Comparison of ENCODE assay signal across 28 mouse cellular contexts in the genomic region with DNA sequence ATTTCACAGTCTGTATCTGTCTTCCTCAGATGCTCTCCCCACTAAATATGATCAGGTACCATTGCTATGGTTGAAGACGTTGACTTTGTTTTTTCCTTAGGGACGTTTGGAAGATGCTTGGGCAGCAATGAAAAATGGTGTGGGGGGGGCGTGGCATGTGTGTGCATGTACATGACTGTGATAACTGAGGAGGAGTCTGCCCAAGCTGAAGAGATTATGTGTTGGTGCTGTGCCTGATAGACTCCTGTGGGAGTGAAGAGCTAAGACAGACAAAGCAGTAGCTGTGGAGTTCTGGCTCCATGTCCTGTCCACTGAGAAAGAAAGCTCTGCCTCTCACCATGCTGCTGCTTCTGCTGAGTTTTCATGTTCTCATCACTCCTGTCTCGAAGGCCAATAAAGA. TPM values are rescaled to one million over a fixed set of nuclear protein-coding genes. Genes with fewer than 3 reads are reported as not detected.
DNase-seq lines count a peak whose midpoint lies in the region; ATAC-seq lines count a peak whose summit lies in the region.
"Had no signal": no experiment of that assay in that cellular context is flagged by ENCODE, and none has a peak within 500 bp of the region (broad histone marks: within the 10 kb centered on the region; RNA-seq: fewer than 3 reads in every experiment).

A gene (plus strand): TSS at position 236 of the 400 bp plus-strand sequence.

- intact Hi-C loops in heart, postnatal 36 days (cut with DNase I) = no loop called here

- H3K4me1 ChIP-seq in liver, embryonic 13.5 days (replicated peaks) = no peaks in the 10 kb centered on the region
- H3K4me1 ChIP-seq in liver, embryonic 11.5 days (replicated peaks; ENCODE audit: control insufficient read depth, insufficient read depth, low read length) = no peaks in the 10 kb centered on the region
- H3K4me1 ChIP-seq: embryonic facial prominence, embryonic 10.5 days; embryonic facial prominence, embryonic 12.5 days; forebrain, embryonic 13.5 days; forebrain, embryonic 15.5 days had no signal

- peak; percentile 79 for DNase-seq in heart, adult 11 months
- no peak for DNase-seq in heart, postnatal 36 days
- DNase-seq in liver, embryonic 13.5 days = no peak
- no peak for DNase-seq in liver, embryonic 11.5 days (ENCODE audit: low spot score)
- peak; percentile 43 for DNase-seq in testis, postnatal 14 days (ENCODE audit: low spot score)
- no peak for DNase-seq in right cerebral cortex, postnatal 10 days (ENCODE audit: low spot score in 2 of 2)
- DNase-seq: adrenal gland, adult 8-10 months; adrenal gland, postnatal 14 days; adrenal gland, postnatal 36 days; B cell, adult 2 months; cerebellum, adult 11-12 months; cerebellum, adult 2 months; cerebellum, adult 9-10 months; cerebellum, postnatal 10 days; cerebellum, postnatal 25 days had no signal

- H3K27ac ChIP-seq in liver, embryonic 13.5 days = no peak within 1 kb of the TSS
- H3K27ac ChIP-seq in liver, embryonic 11.5 days (ENCODE audit: low read depth, low read length) = no peak within 1 kb of the TSS
- H3K27ac ChIP-seq: embryonic facial prominence, embryonic 10.5 days; embryonic facial prominence, embryonic 12.5 days; forebrain, embryonic 13.5 days; forebrain, embryonic 15.5 days had no signal

- H3K4me2 ChIP-seq in liver, embryonic 13.5 days = no peak within 1 kb of the TSS
- H3K4me2 ChIP-seq in liver, embryonic 11.5 days = no peak within 1 kb of the TSS
- H3K4me2 ChIP-seq: embryonic facial prominence, embryonic 12.5 days; forebrain, embryonic 13.5 days; forebrain, embryonic 15.5 days had no signal

- no peak within 1 kb of the TSS for H3K4me3 ChIP-seq in liver, embryonic 13.5 days (replicated peaks)
- no peak within 1 kb of the TSS for H3K4me3 ChIP-seq in liver, embryonic 11.5 days (ENCODE audit: low read depth, low read length)
- H3K4me3 ChIP-seq: embryonic facial prominence, embryonic 10.5 days; embryonic facial prominence, embryonic 12.5 days; forebrain, embryonic 13.5 days; forebrain, embryonic 15.5 days had no signal

- H3K9me3 ChIP-seq in liver, embryonic 13.5 days (replicated peaks) = no peaks in the 10 kb centered on the region
- H3K9me3 ChIP-seq in liver, embryonic 11.5 days (ENCODE audit: control insufficient read depth, low read length) = no peaks in the 10 kb centered on the region
- H3K9me3 ChIP-seq: embryonic facial prominence, embryonic 10.5 days; embryonic facial prominence, embryonic 12.5 days; forebrain, embryonic 13.5 days; forebrain, embryonic 15.5 days; G1E had no signal

- H3K36me3 ChIP-seq in liver, embryonic 13.5 days = no peaks in the 10 kb centered on the region
- no peaks in the 10 kb centered on the region for H3K36me3 ChIP-seq in liver, embryonic 11.5 days (ENCODE audit: control insufficient read depth, insufficient read depth, low read length)
- H3K36me3 ChIP-seq: embryonic facial prominence, embryonic 10.5 days; embryonic facial prominence, embryonic 12.5 days; forebrain, embryonic 15.5 days; G1E had no signal

- 43% methylated on average over 4 of the region's 4 CpGs for WGBS in liver, embryonic 13.5 days (ENCODE audit: insufficient replicate concordance)
- WGBS in liver, embryonic 11.5 days = 59% methylated on average over 4 of the region's 4 CpGs

- no peak within 1 kb of the TSS for H3K9ac ChIP-seq in liver, embryonic 13.5 days
- H3K9ac ChIP-seq in liver, embryonic 11.5 days (ENCODE audit: low read depth, low read length) = no peak within 1 kb of the TSS
- H3K9ac ChIP-seq: embryonic facial prominence, embryonic 12.5 days; forebrain, embryonic 13.5 days; forebrain, embryonic 15.5 days had no signal

- no peaks in the 10 kb centered on the region for H3K27me3 ChIP-seq in liver, embryonic 13.5 days
- H3K27me3 ChIP-seq in liver, embryonic 11.5 days (replicated peaks; ENCODE audit: control insufficient read depth, insufficient read depth, low read length) = no peaks in the 10 kb centered on the region
- H3K27me3 ChIP-seq: embryonic facial prominence, embryonic 12.5 days; forebrain, embryonic 13.5 days; forebrain, embryonic 15.5 days had no signal

- 0 out of 2 replicates have a peak, but pooled peaks have one; percentile 55 for ATAC-seq in liver, embryonic 13.5 days (ENCODE audit: low read depth)
- ATAC-seq in liver, embryonic 11.5 days (replicated peaks; ENCODE audit: low FRiP score) = no peak
- ATAC-seq: activated CD4-positive, CD25-positive, alpha-beta regulatory T cell, adult 4 months; CD4-positive, CD25-positive, alpha-beta regulatory T cell, adult 4 months; forebrain, embryonic 13.5 days; forebrain, embryonic 15.5 days; Patski had no signal

RNA-seq across cellular contexts. Expression of the gene that starts here (rescaled TPM):
- total RNA-seq in heart, postnatal 36 days (2021) = 1 to 10 TPM in 1 of 2 experiments, under 1 TPM in 1; 0.68 to 1.2 TPM
- polyA plus RNA-seq in liver, embryonic 13.5 days (2015; fragmentation: Nextera tagmentation; extraction: Ambion mirVana) = 0.28 and 0.40 TPM in 2 replicates
- not detected in 2 replicates for polyA plus RNA-seq in liver, embryonic 11.5 days (2014; fragmentation: Nextera tagmentation; extraction: Ambion mirVana)
- total RNA-seq: adrenal gland, adult 18-20 months; adrenal gland, adult 8-10 months; adrenal gland, postnatal 14 days; adrenal gland, postnatal 36 days; CH12.LX; G1E had no signal
- polyA plus RNA-seq: activated CD4-positive, CD25-positive, alpha-beta regulatory T cell, adult 4 months; CD4-positive, CD25-positive, alpha-beta regulatory T cell, adult 4 months; cerebellum, adult 2 months; cortical plate, adult 2 months; embryonic facial prominence, embryonic 10.5 days; embryonic facial prominence, embryonic 12.5 days; embryonic facial prominence, embryonic 14.5 days; forebrain, embryonic 11.5 days; forebrain, embryonic 13.5 days; forebrain, embryonic 15.5 days; G1E; Patski had no signal

Comparison
In these comparisons a context has a peak if more than half of its experiments do, and no peak if none do; other contexts are left out.
1. DNase-seq: peak in heart, adult 11 months (single experiment) and testis, postnatal 14 days (single experiment); none in heart, postnatal 36 days (0 of 2), liver, embryonic 13.5 days (single experiment), liver, embryonic 11.5 days (single experiment) and right cerebral cortex, postnatal 10 days (0 of 2).
2. Peak in ATAC-seq in liver, embryonic 13.5 days; RNA of the gene not detected or under 1 TPM.